In genomic region chr5:41888834-41889233, GRCm38 (mm10) we compare ENCODE assay signal across 9 mouse cellular contexts. TPM values are rescaled to one million over a fixed set of nuclear protein-coding genes. Genes with fewer than 3 reads are reported as not detected.
DNase-seq lines count a peak whose midpoint lies in the region; ATAC-seq and TF ChIP-seq lines count a peak whose summit lies in the region.
"Had no signal": no experiment of that assay in that cellular context is flagged by ENCODE, and none has a peak within 500 bp of the region (broad histone marks: within the 10 kb centered on the region; RNA-seq: fewer than 3 reads in every experiment).

No protein-coding gene starts in this region.

- peak in 1 of 2 experiments; percentile 62; a peak in 2 of 4 replicates for TF ChIP-seq CTCF in CH12.LX (conservative IDR thresholded peaks at IDR 0.05 in 1 of 2, IDR thresholded peaks at IDR 0.05 in 1 of 2; ENCODE audit: low read depth in 2 of 2, low read length in 2 of 2)

- WGBS in forebrain, embryonic 13.5 days: 45% methylated on average over 3 of the region's 3 CpGs
- 75% methylated on average over 3 of the region's 3 CpGs for WGBS in forebrain, embryonic 10.5 days
- WGBS in midbrain, embryonic 13.5 days: 46% methylated on average over 3 of the region's 3 CpGs

- no peak for TF ChIP-seq EP300 in CH12.LX (IDR thresholded peaks at IDR 0.05; ENCODE audit: low read length)

- dilution Hi-C loops in CH12.LX (cut with MboI; ENCODE audit: extremely low pct_ligation_motif_present, extremely low pct_unique_long_range_greater_than_20kb, low sequenced_read_pairs): no loop called here

- TF ChIP-seq POLR2A in CH12.LX (IDR thresholded peaks at IDR 0.05; ENCODE audit: low read depth, low read length): no peak

- no peaks in the 10 kb centered on the region for H3K9me3 ChIP-seq in forebrain, embryonic 13.5 days (replicated peaks)
- H3K9me3 ChIP-seq in forebrain, embryonic 10.5 days: no peaks in the 10 kb centered on the region
- no peaks in the 10 kb centered on the region for H3K9me3 ChIP-seq in CH12.LX (replicated peaks; ENCODE audit: low read length)
- no peaks in the 10 kb centered on the region for H3K9me3 ChIP-seq in midbrain, embryonic 13.5 days
- H3K9me3 ChIP-seq: embryonic facial prominence, embryonic 15.5 days had no signal

- peak; percentile 80 for ATAC-seq in forebrain, embryonic 13.5 days
- peak; percentile 81 for ATAC-seq in midbrain, embryonic 13.5 days

- peak; percentile 71 for TF ChIP-seq RAD21 in CH12.LX (IDR thresholded peaks at IDR 0.05; ENCODE audit: low read depth, low read length)

- DNase-seq in forebrain, embryonic 10.5 days (ENCODE audit: extremely low spot score, low spot score): no peak
- peak; percentile 31 for DNase-seq in CH12.LX (ENCODE audit: extremely low read depth)
- DNase-seq in cerebellum, postnatal 25 days: peak; percentile 59 to 60
- DNase-seq in gastrocnemius, postnatal 4 days (ENCODE audit: low spot score in 2 of 2): no peak
- no peak for DNase-seq in spleen, adult 12 weeks (ENCODE audit: low spot score)
- DNase-seq in testis, postnatal 10 days (ENCODE audit: low spot score): no peak

- H3K79me2 ChIP-seq in CH12.LX (replicated peaks; ENCODE audit: control insufficient read depth, extremely low read depth, insufficient read depth, poor library complexity, severe bottlenecking): no peaks in the 10 kb centered on the region

- H3K4me1 ChIP-seq in forebrain, embryonic 13.5 days: 0 out of 2 replicates have a peak, but pooled peaks cover 4% of the 10 kb centered on the region
- peaks cover 8% of the 10 kb centered on the region; the same call in 1 of the 2 replicates for H3K4me1 ChIP-seq in forebrain, embryonic 10.5 days
- peaks cover 0 to 7% of the 10 kb centered on the region in 2 experiments; a peak in 2 of 4 replicates for H3K4me1 ChIP-seq in CH12.LX (ENCODE audit: control insufficient read depth in 1 of 2, insufficient read depth in 2 of 2)
- peaks cover 11% of the 10 kb centered on the region for H3K4me1 ChIP-seq in midbrain, embryonic 13.5 days (replicated peaks)
- H3K4me1 ChIP-seq: embryonic facial prominence, embryonic 15.5 days had no signal

- no peak overlapping the region for H3K9ac ChIP-seq in forebrain, embryonic 13.5 days
- H3K9ac ChIP-seq in CH12.LX (ENCODE audit: insufficient read depth, low read depth): no peak overlapping the region
- H3K9ac ChIP-seq in midbrain, embryonic 13.5 days (replicated peaks): no peak overlapping the region
- H3K9ac ChIP-seq: embryonic facial prominence, embryonic 15.5 days had no signal

- no peak overlapping the region for H3K4me3 ChIP-seq in forebrain, embryonic 13.5 days
- no peak overlapping the region for H3K4me3 ChIP-seq in forebrain, embryonic 10.5 days
- no peak overlapping the region for H3K4me3 ChIP-seq in CH12.LX (replicated peaks in 1 of 3; ENCODE audit: low read depth in 2 of 3, low read length in 2 of 3, poor library complexity in 1 of 3)
- H3K4me3 ChIP-seq in midbrain, embryonic 13.5 days (replicated peaks): no peak overlapping the region
- H3K4me3 ChIP-seq: embryonic facial prominence, embryonic 15.5 days had no signal

- H3K36me3 ChIP-seq in forebrain, embryonic 13.5 days (ENCODE audit: poor library complexity, severe bottlenecking): no peaks in the 10 kb centered on the region
- H3K36me3 ChIP-seq in forebrain, embryonic 10.5 days (replicated peaks): no peaks in the 10 kb centered on the region
- no peaks in the 10 kb centered on the region for H3K36me3 ChIP-seq in CH12.LX (replicated peaks in 1 of 2; ENCODE audit: control insufficient read depth in 1 of 2, insufficient read depth in 1 of 2, low read length in 1 of 2)
- no peaks in the 10 kb centered on the region for H3K36me3 ChIP-seq in midbrain, embryonic 13.5 days
- H3K36me3 ChIP-seq: embryonic facial prominence, embryonic 15.5 days had no signal

- peaks cover 3% of the 10 kb centered on the region; the same call in 1 of the 2 replicates for H3K27me3 ChIP-seq in forebrain, embryonic 13.5 days
- H3K27me3 ChIP-seq in forebrain, embryonic 10.5 days (ENCODE audit: poor library complexity, severe bottlenecking): peaks cover 3% of the 10 kb centered on the region
- no peaks in the 10 kb centered on the region for H3K27me3 ChIP-seq in CH12.LX (replicated peaks)
- no peaks in the 10 kb centered on the region for H3K27me3 ChIP-seq in midbrain, embryonic 13.5 days
- H3K27me3 ChIP-seq: embryonic facial prominence, embryonic 15.5 days had no signal

- no peak overlapping the region for H3K4me2 ChIP-seq in forebrain, embryonic 13.5 days
- H3K4me2 ChIP-seq in CH12.LX (ENCODE audit: insufficient read depth, low read depth, poor library complexity, severe bottlenecking): no peak overlapping the region
- H3K4me2 ChIP-seq in midbrain, embryonic 13.5 days (replicated peaks): no peak overlapping the region
- H3K4me2 ChIP-seq: embryonic facial prominence, embryonic 15.5 days had no signal

- no peak overlapping the region for H3K27ac ChIP-seq in forebrain, embryonic 13.5 days
- no peak overlapping the region for H3K27ac ChIP-seq in forebrain, embryonic 10.5 days
- H3K27ac ChIP-seq in CH12.LX (ENCODE audit: insufficient read depth, low read depth): no peak overlapping the region
- H3K27ac ChIP-seq in midbrain, embryonic 13.5 days: peak overlapping the region; percentile 36; the same call in 1 of the 2 replicates
- H3K27ac ChIP-seq: embryonic facial prominence, embryonic 15.5 days had no signal

- in situ Hi-C loops in CH12.LX (cut with MboI; ENCODE audit: low pct_ligation_motif_present, low pct_unique_long_range_greater_than_20kb, low sequenced_read_pairs): loop anchor here (25.0 kb wide), 1 partner anchor 1473 kb away; no protein-coding TSS in a partner anchor

TF ChIP-seq in CH12.LX, 34 proteins besides CTCF, POLR2A, EP300 and RAD21:
- TF ChIP-seq SMC3 (IDR thresholded peaks at IDR 0.05; ENCODE audit: low read depth, low read length) (peak; percentile 51), ZNF384 (IDR thresholded peaks at IDR 0.05; ENCODE audit: low read depth, low read length) (peak; percentile 60), NRF1 (IDR thresholded peaks at IDR 0.05; ENCODE audit: low read depth, low read length) (no peak), MEF2A (IDR thresholded peaks at IDR 0.05; ENCODE audit: borderline replicate concordance, low read depth, low read length) (no peak)
TF ChIP-seq in CH12.LX: peak in this region for 2.

RNA-seq across cellular contexts. Expression of gene Bod1l, which starts 44.7 kb away (rescaled TPM):
- polyA plus RNA-seq in forebrain, embryonic 13.5 days (2015; fragmentation: Nextera tagmentation; extraction: Ambion mirVana): 28.9 and 29.6 TPM in 2 replicates
- polyA plus RNA-seq in forebrain, embryonic 10.5 days (2016; fragmentation: Nextera tagmentation; extraction: Ambion mirVana): 17.2 and 18.1 TPM in 2 replicates
- 14.5 and 15.4 TPM in 2 replicates for total RNA-seq in CH12.LX (2012; rRNA removed)
- 8.5 and 8.9 TPM in 2 replicates for total RNA-seq in CH12.LX (2014; rRNA removed)
- polyA plus RNA-seq in CH12.LX (2012; ENCODE audit: insufficient read length, low read depth): 15.7 and 16.5 TPM in 2 replicates
- 29.9 and 31.8 TPM in 2 replicates for polyA plus RNA-seq in midbrain, embryonic 13.5 days (2015; fragmentation: Nextera tagmentation; extraction: Ambion mirVana)
- total RNA-seq in gastrocnemius, postnatal 4 days (2021): 10 to 100 TPM; 19.4 to 21.9 TPM

Comparison
In these comparisons a context has a peak if more than half of its experiments do, and no peak if none do; other contexts are left out.
1. DNase-seq: peak in CH12.LX (single experiment) and cerebellum, postnatal 25 days (2 of 2); none in forebrain, embryonic 10.5 days (single experiment), gastrocnemius, postnatal 4 days (0 of 2), spleen, adult 12 weeks (single experiment) and testis, postnatal 10 days (single experiment).